Comparison of ENCODE assay signal across 8 mouse cellular contexts in the genomic region with DNA sequence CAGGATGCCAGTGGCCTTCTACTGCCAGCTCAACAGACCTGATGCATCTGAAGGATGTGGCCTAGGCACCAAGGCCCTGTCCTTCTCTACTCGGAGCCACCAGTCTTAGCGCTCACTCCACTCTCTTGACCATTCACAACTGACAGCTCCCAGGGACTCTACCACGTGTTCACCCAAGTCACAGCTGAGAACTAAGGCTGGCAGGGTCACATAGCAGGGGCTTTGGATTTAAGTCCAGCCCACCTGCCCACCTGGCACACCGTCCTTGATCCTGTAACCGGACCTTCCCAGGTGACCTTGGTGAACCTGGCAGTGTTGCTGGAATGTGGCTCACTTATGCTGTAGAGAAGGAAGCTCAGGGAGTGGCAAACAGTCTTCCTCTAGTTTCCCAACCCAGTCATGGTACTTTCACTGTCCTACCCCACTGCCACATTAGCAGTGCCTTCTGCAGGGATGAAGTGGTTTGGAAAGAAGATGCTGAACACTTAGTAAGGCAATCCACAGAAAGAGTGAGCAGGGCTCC. TPM values are rescaled to one million over a fixed set of nuclear protein-coding genes. Genes with fewer than 3 reads are reported as not detected.
DNase-seq lines count a peak whose midpoint lies in the region; ATAC-seq and TF ChIP-seq lines count a peak whose summit lies in the region.

No protein-coding gene starts in this region.

- no peak overlapping the region for H3K27ac ChIP-seq in lung, postnatal 0 days (ENCODE audit: low read length)
- no peak overlapping the region for H3K27ac ChIP-seq in liver, embryonic 15.5 days (replicated peaks)
- H3K27ac ChIP-seq in stomach, postnatal 0 days (replicated peaks) = peak overlapping the region; percentile 73

- 47% methylated on average over 5 of the region's 5 CpGs for WGBS in lung, postnatal 0 days
- WGBS in liver, embryonic 15.5 days (ENCODE audit: insufficient replicate concordance) = 66% methylated on average over 5 of the region's 5 CpGs
- WGBS in stomach, postnatal 0 days = 51% methylated on average over 5 of the region's 5 CpGs

- H3K9me3 ChIP-seq in lung, postnatal 0 days (ENCODE audit: low read length) = no peaks in the 10 kb centered on the region
- H3K9me3 ChIP-seq in liver, embryonic 15.5 days (replicated peaks) = no peaks in the 10 kb centered on the region
- no peaks in the 10 kb centered on the region for H3K9me3 ChIP-seq in stomach, postnatal 0 days (ENCODE audit: control insufficient read depth, low read length)

- peaks cover 12% of the 10 kb centered on the region for H3K4me1 ChIP-seq in lung, postnatal 0 days (ENCODE audit: insufficient read depth, low read depth, low read length)
- peaks cover 28% of the 10 kb centered on the region for H3K4me1 ChIP-seq in liver, embryonic 15.5 days (replicated peaks)
- 0 out of 2 replicates have a peak, but pooled peaks cover 3% of the 10 kb centered on the region for H3K4me1 ChIP-seq in stomach, postnatal 0 days (replicated peaks; ENCODE audit: control insufficient read depth, insufficient read depth)

- H3K9ac ChIP-seq in lung, postnatal 0 days (replicated peaks; ENCODE audit: low read depth) = no peak overlapping the region
- H3K9ac ChIP-seq in liver, embryonic 15.5 days = no peak overlapping the region
- H3K9ac ChIP-seq in stomach, postnatal 0 days (ENCODE audit: low read length) = peak overlapping the region; percentile 31; the same call in 1 of the 2 replicates

- DNase-seq in adrenal gland, adult 8-10 months = peak; percentile 29
- no peak for DNase-seq in adrenal gland, adult 2 months
- DNase-seq in lung, postnatal 0 days (ENCODE audit: low spot score) = no peak
- DNase-seq in lung, adult 18-20 months = no peak
- DNase-seq in stomach, postnatal 0 days (ENCODE audit: low spot score) = no peak
- no peak for DNase-seq in frontal cortex, adult 2 months (ENCODE audit: extremely low spot score in 1 of 2, low spot score in 1 of 2)
- no peak for DNase-seq in urinary bladder, adult 18-20 months (ENCODE audit: low spot score in 2 of 2)

- no peak for TF ChIP-seq EP300 in lung, postnatal 0 days (IDR thresholded peaks at IDR 0.05)
- no peak for TF ChIP-seq EP300 in stomach, postnatal 0 days (optimal IDR thresholded peaks at IDR 0.05)

- no peak for TF ChIP-seq CTCF in lung, postnatal 0 days (IDR thresholded peaks at IDR 0.05)
- no peak for TF ChIP-seq CTCF in stomach, postnatal 0 days (IDR thresholded peaks at IDR 0.05; ENCODE audit: low read depth)

- ATAC-seq in lung, postnatal 0 days = no peak; the same call in 1 of the 2 replicates
- ATAC-seq in liver, embryonic 15.5 days (ENCODE audit: insufficient read depth) = no peak
- no peak for ATAC-seq in stomach, postnatal 0 days (ENCODE audit: low FRiP score, low TSS enrichment)

- peak overlapping the region; percentile 40 for H3K4me2 ChIP-seq in lung, postnatal 0 days (replicated peaks; ENCODE audit: low read depth, low read length)
- H3K4me2 ChIP-seq in liver, embryonic 15.5 days = peak overlapping the region; percentile 45
- peak overlapping the region; percentile 62 for H3K4me2 ChIP-seq in stomach, postnatal 0 days (replicated peaks; ENCODE audit: low read depth)

- 0 out of 2 replicates have a peak overlapping the region, but pooled peaks have one; percentile 21 for H3K4me3 ChIP-seq in lung, postnatal 0 days (ENCODE audit: low read depth, low read length)
- H3K4me3 ChIP-seq in liver, embryonic 15.5 days (replicated peaks) = no peak overlapping the region
- peak overlapping the region; percentile 50 for H3K4me3 ChIP-seq in stomach, postnatal 0 days (ENCODE audit: low read depth, low read length)

- no peaks in the 10 kb centered on the region for H3K36me3 ChIP-seq in lung, postnatal 0 days (ENCODE audit: insufficient read depth, low read length)
- no peaks in the 10 kb centered on the region for H3K36me3 ChIP-seq in liver, embryonic 15.5 days (replicated peaks)
- H3K36me3 ChIP-seq in stomach, postnatal 0 days (ENCODE audit: control insufficient read depth, insufficient read depth, low read length) = no peaks in the 10 kb centered on the region

- H3K27me3 ChIP-seq in lung, postnatal 0 days (replicated peaks; ENCODE audit: insufficient read depth, low read length) = no peaks in the 10 kb centered on the region
- H3K27me3 ChIP-seq in liver, embryonic 15.5 days = 0 out of 2 replicates have a peak, but pooled peaks cover 4% of the 10 kb centered on the region
- H3K27me3 ChIP-seq in stomach, postnatal 0 days (ENCODE audit: control insufficient read depth, insufficient read depth, low read length) = no peaks in the 10 kb centered on the region

RNA-seq across cellular contexts. Expression of a gene that starts 0.6 kb away (rescaled TPM):
- 10 to 100 TPM; 29.3 to 53.9 (median 37.0) TPM for total RNA-seq in adrenal gland, adult 8-10 months (2022)
- total RNA-seq in adrenal gland, adult 2 months (2021) = 10 to 100 TPM; 24.0 to 48.3 TPM
- polyA plus RNA-seq in adrenal gland, adult 2 months (2012; rRNA removed) = 32.5 and 35.7 TPM in 2 replicates
- polyA plus RNA-seq in lung, postnatal 0 days (2015; fragmentation: Nextera tagmentation; extraction: Ambion mirVana) = 28.6 and 33.8 TPM in 2 replicates
- 3.3 and 4.1 TPM in 2 replicates for polyA plus RNA-seq in liver, embryonic 15.5 days (2015; fragmentation: Nextera tagmentation; extraction: Ambion mirVana)
- polyA plus RNA-seq in stomach, postnatal 0 days (2015; fragmentation: Nextera tagmentation; extraction: Ambion mirVana) = 35.3 and 37.3 TPM in 2 replicates
- 4.6 and 7.2 TPM in 2 replicates for polyA plus RNA-seq in frontal cortex, adult 2 months (2012; rRNA removed)
